Mouse (Mus musculus) cortical plate, adult 2 months (tissue): Measurements from ENCODE around the gene Sorcs3.

Experiments
- CTCF ChIP-seq: fragments of 200-500 bp; IDR thresholded peaks from 2 replicates; pipeline ENCODE4 v1.5.1; 2011; ENCODE audit warnings: mild to moderate bottlenecking, control low read depth, low read length; ENCODE audit not compliant: insufficient read depth; ENCODE audit errors: extremely low read depth
- POLR2A ChIP-seq: fragments of 200-500 bp; IDR thresholded peaks from 2 replicates; pipeline ENCODE4 v1.6.1; 2011; ENCODE audit warnings: mild to moderate bottlenecking, low read length, control low read depth; ENCODE audit not compliant: insufficient read depth; ENCODE audit errors: extremely low read depth

- TF ChIP-seq CTCF (no peak), POLR2A (no peak)
These were observed 497.9 kb downstream of the Sorcs3 start for GRCm38 (mm10) chr19:48703763-48704162.
